Mouse (Mus musculus) c-Kit-positive CD71-positive TER-119-negative erythroid progenitor cells, embryonic 14.5 days (primary cell): Measurements from ENCODE around the gene Plekha3.

ENCODE experiments used
- DNase-seq: peaks from one replicate; pipeline ENCODE4 v3.0.0-alpha.2; 2013; ENCODE audit warnings: low read depth

Plekha3 gene

DNA sequence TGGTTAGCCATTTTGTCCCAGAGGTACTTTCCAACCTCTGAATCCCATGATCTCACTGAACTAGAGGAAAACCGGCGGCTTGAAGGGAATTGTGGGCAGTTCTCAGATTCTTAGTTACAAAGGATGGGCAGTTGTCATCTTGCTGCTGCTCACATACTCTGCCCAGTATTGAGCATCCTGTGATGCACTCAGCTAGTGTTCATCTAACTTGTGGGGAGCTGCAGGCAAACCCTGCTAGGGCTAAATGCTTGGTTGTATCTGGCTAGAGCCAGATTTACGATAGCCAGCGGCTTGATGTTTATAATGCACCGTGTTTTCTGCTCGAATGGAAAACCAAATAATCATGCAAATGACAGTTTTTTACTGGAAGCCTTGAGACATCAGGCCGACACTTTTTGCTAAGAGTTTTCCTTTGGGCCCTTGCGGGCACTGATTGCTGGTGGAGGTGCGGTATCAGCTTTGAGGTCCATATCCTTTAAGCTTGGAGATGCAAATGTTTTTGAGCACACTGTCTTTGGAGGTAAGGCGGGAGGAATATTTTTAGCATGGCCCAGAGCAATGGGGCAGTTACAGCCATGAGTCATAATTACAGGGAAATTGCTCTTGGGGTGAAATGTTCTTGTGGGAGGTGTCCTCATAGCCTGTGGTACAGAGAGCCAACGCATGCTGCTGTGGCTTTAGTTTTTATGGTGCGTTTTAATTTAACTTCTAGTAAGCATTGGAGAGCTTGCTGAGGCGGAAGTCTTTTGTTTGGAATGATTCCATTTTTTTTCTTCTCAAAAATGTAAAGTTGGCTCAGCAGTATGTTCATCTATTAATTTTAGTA lies 1.5 kb downstream of the Plekha3 start:
- no peak for DNase-seq

DNA sequence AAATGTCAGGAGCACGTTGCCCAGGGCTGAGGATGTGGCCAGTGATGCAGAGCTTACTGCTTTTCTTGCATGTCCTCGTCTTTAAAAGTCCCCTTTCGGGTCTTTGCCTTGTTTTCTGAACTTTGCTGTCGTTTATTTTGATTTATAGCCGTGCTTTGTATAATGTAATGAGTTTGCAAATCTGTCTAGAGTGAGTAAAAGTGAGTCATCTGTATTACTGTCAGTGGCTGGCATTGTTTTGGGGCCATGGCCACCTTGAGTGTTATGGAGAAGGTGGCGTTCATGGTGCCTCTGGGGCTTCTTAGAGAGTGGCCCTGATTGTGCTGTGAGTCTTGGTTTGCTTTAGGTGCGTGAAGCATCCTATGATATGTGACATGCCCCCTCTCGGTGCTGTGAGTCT lies 7.2 kb downstream of the Plekha3 start:
- DNase-seq, result no peak

DNA sequence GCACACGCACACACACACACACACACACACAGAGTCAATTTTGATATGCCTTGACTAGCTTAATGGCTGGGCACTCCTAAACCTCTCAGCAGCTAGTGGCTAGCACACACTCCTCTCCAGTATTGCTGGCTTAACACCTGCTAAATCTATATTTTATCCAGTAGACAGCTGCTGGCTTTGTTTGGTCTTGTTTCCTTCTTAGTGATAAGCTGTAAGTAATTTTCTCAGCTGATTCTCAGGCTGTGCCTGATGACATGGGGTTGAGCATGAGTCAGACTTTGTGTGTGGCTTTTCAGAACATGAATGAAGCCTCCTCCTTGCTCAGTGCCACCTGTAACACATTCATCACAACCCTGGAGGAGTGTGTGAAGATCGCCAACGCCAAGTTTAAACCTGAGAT lies 11.9 kb downstream of the Plekha3 start:
- no peak for DNase-seq

DNA sequence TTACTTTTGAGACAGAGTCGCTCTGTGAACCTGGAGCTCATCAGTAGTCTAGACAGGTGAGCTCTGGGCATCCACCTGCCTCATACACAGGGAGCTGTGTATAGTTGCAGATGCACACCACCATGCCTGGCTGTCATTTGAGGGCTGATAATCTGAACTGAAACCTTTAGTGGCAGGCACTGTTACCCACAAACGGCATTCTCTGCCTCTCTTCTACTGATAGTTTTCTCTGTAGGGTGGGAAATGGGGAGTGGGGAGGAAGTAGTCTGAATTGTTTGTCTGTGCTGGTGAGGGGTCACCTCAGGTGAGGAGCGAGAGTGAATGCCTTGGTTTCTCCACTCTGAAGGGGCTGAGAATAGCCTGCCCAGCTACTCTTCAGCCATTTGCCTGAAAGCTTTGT lies 12.5 kb downstream of the Plekha3 start:
- DNase-seq, result no peak

DNA sequence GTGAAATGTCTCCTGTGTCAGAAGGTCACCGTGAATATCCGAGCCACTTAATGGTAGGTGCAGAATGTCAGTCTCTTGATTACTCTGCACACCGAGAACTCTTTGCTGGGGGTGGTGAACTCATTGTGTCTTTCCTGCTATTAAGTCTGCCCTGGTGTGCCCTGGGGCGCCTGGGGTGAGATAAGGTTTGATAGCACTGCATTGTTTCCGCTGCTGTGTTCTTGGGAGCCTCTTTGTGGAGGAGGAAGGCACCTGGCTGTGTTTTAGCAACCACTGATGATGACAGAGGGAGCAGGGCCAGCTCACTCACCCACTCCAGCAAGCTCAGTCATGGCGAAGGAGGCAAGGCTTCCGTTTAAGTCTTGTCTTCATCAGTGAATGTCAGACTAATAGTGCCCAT lies 13.1 kb downstream of the Plekha3 start:
- no peak for DNase-seq

DNA sequence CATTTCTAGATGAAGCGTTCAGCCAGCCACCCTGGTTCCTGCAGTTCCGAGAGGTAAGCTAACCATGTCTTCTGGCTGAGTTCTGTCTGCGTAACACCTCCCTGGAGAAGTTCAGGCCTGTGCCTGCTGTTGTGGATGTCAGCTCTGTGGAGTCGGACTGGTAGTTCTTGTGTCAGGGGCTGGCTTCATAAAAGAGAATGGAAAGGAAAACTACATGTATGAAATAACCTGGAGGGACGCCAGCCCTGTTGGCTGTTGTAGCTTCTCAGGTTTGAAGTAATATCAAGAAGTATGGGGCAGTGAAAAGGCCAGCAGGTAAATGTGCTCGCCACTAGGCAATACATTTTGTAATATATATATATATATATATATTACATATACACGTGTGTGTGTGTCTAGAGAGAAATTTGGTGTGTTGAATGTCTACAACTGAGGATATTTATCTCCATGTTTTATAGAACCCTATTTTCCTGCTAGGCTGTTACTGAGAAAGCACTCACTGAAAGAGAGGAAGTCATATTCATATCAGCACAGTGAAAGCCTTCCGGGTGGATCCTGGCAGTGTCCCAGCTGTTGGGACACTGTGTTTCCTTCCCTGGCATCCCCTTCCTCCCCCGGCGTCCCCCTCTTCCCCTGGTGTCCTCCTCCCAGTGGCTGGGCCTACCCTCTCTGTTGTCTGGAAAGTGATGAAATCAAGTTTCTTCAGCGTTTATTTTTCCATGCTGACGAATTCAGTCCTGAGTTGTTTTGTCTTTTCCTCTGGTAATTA lies 15.5 kb downstream of the Plekha3 start:
- DNase-seq, result no peak

DNA sequence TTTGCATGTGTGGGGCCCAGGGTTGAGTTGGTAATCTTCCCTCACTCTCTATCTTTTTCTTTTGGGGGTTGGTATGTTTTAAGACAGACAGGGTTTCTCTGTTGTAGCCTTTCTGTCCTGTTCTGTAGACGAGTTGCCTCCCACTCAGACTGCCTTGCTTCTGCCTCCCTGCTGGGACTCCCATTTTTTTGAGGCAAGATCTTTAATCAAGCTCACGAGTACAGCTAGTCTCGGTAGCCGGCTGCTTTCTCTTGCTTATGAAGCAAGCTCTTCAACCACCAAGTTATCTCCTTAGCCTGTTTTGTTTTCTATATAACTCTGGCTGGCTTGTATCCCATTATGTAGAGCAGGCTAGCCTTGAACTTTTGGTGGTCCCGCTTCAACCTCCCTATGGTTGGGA lies 18.7 kb downstream of the Plekha3 start:
- DNase-seq, result no peak

DNA sequence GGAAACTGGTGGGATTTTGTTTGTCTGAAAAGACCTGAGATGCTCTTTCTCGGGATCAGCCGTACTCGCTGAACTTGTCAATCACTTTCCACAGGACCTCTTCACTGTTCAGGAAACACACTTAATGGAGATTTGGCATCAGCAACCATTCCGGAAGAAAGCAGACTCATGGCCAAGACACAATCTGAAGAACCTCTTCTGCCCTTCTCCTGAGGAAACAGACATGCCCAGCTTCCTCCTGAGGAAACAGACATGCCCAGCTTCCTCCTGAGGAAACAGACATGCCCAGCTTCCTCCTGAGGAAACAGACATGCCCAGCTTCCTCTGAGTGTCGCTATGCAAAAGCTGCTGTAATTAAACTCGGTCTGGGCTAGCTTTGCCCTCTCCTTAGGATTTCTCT lies 20.2 kb downstream of the Plekha3 start:
- DNase-seq, result no peak

DNA sequence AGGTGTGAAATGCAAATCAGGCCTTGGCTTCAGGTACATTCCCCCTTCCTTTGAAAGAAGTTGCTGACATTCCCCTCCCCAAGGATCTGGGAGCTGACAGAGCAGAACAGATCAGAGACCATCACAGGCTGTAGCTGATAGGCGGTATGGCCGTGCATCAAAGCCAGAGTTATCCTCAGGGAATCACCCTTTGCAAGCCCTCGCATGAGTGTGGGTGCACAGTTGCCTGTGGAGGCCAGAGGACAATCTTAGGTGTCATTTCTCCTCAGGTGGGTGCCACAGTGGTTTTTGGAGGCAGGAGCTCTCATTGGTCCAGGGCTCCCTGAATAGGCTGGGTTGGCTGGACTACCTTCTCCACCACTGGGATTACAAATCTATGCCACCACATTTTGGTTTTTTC lies 27.1 kb downstream of the Plekha3 start:
- no peak for DNase-seq

DNA sequence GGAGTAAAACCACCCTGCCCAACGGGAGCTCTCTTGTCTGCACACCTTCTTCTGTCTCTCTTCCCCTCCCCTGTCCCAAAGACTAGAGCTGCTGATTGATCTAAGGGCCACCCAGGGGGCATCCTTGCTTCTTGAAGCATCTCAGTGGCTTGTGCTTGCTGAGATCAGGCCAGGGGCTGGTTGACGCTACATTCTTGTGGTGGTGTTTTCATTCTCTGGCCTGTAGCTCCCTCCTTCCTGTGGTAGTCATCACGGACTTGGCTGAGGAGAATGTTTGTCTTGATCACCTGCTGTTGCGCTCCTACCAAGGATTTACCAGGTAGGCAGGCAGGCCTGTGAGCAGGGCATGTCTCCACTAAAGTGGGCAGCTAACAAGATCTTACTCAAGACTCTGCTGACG lies 27.7 kb downstream of the Plekha3 start:
- no peak for DNase-seq

DNA sequence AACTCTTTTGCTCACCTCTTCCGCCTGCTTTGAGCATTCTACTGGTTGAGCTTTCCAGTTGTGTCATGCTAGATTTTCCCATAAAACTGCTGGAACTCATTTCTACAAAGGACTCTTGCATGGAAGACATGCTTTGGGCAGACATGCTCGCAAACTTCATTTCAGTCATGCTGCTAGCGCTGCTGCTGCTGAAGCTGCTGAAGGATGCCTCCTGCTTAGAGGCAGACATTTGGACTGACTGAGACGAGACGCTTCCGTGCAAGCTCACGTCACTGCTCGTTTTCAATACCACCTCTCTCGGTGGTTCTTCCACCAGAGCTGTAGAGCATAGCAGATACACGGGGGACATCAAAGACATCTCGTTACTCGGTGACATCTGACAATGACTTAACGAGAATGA lies 30.6 kb downstream of the Plekha3 start:
- no peak for DNase-seq

DNA sequence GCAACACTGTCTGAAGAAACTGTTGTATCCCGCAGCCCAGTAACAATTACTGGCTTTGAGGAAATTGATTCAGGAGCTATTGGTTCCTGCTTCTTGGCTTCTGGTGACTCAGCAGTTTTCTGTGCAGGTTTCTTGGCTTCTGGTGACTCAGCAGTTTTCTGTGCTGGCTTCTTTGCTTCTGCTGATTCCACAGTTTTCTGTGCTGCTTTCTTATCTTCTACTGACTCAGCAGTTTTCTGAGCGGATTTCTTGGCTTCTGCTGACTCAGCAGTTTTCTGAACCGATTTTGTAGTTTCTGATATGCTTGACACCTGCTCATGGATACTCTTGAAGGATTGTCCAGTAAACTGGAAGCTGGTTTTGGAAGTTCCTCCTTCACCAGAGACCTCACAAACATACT lies 33.4 kb downstream of the Plekha3 start:
- DNase-seq, result no peak

DNA sequence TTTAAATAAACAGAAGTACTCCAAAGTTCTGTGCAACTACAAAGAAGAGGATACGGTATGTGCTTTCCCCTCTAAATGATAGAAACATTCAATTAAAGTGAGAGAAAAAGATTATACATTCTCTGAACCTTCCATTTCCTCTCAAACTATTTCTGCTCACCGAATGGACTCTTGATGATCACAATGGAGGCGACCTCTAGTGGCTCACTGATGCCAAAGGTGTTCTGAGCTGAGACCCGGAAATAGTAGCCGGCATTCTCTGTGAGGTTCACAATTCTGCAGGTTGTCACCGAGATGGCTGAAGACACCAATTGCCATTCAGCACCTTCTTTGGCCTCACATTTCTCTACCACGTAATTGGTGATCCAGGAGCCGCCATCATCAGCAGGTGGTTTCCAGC lies 39.9 kb downstream of the Plekha3 start:
- no peak for DNase-seq

DNA sequence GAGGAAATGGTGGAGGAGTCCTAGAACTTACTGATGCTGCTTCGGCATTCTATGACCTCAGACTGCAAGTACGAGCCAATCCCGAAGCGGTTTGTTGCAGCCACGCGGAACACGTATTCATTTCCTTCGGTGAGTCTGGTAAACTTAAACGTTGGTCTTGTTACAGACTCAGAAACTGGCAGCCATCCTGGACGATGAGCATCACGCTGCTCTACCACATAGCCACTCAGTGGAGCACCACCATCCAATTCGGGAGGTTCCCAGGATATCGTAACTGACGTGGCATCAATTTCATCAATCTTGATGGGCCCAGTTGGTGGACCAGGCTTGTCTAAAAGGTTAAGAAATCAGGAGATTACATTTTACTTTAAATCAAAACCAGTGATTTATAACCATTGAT lies 44.6 kb downstream of the Plekha3 start:
- no peak for DNase-seq
